Mouse (Mus musculus): Measurements from ENCODE around the gene Acot2. TPM values are rescaled to one million over a fixed set of nuclear protein-coding genes. Genes with fewer than 3 reads are reported as not detected.
"Not testable (repeated sequence)": the region's sequence is repeated elsewhere in the genome, so short reads cannot be mapped to it uniquely, and the experiment has no call there.

Acot2 gene
- polyA plus RNA-seq, 1 experiment from 2014 or later, result 12.3 TPM

DNA sequence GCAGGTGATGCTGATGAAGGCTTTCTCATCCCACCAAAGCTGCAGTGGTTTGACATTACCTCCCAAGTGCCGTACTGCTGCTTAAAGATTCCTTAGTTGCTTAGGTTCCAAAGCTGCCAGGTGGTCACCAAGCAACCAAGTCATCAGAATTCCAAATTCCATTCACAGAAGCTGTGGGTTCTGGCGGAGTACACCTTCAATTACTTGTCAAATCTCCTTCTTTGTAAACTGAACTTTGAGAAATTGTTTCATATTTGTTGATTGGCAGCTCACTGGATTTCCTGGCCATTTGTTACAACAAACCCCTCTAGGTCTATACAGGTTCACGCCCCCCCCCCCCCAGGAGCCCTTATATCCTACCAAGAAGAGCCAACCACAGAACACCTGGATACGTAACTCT, 2.9 kb upstream of the Acot2 start, which contains the start of gene Heatr4:
Gene Heatr4 (minus strand): TSS at position 101 of the 400 bp plus-strand sequence.
- H3K4me1 ChIP-seq (ENCODE audit: control insufficient read depth, low read depth, low read length), result no peaks in the 10 kb centered on the region; the same call in 1 of the 2 replicates
- H3K4me3 ChIP-seq (ENCODE audit: low read depth, low read length), result no peak within 1 kb of the TSS
- no peaks in the 10 kb centered on the region for H3K27me3 ChIP-seq (ENCODE audit: control insufficient read depth, insufficient read depth, low read depth, low read length)
- H3K27ac ChIP-seq (ENCODE audit: low read length), result no peak within 1 kb of the TSS
- no peak for ATAC-seq (ENCODE audit: low read depth)
- H3K9me3 ChIP-seq (replicated peaks; ENCODE audit: control insufficient read depth, low read length), result no peaks in the 10 kb centered on the region
- H3K36me3 ChIP-seq (ENCODE audit: control insufficient read depth, insufficient read depth), result no peaks in the 10 kb centered on the region
- H3K9ac ChIP-seq (ENCODE audit: low read depth, low read length), result no peak within 1 kb of the TSS
- 63% methylated on average over 4 of the region's 4 CpGs for WGBS (ENCODE audit: insufficient replicate concordance)
- no peak within 1 kb of the TSS for H3K4me2 ChIP-seq (ENCODE audit: low read depth, low read length)

DNA sequence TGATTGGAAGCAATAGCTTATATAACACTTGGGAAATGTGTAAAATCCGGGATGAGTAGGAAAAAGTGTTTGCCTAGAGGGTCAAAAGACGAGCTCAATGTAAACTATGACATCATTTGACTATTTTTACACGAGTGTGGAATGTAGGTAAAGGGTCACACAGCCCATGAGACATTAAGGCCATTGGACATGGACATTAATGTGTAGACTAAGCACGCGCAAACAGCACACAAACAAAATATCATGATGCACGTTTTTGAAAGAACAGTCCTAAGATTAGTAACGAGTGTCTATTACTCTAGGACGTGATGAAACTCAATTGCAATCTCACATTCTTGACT, 449 bp upstream of the Acot2 start:
- Histone ChIP-seq H3K4me2 (ENCODE audit: low read depth, low read length) (peak overlapping the region; percentile 75), H3K36me3 (ENCODE audit: control insufficient read depth, insufficient read depth) (no peaks in the 10 kb centered on the region), H3K9me3 (replicated peaks; ENCODE audit: control insufficient read depth, low read length) (no peaks in the 10 kb centered on the region), H3K9ac (ENCODE audit: low read depth, low read length) (no peak overlapping the region), H3K4me1 (ENCODE audit: control insufficient read depth, low read depth, low read length) (no peaks in the 10 kb centered on the region; the same call in 1 of the 2 replicates), H3K27me3 (ENCODE audit: control insufficient read depth, insufficient read depth, low read depth, low read length) (no peaks in the 10 kb centered on the region), H3K27ac (ENCODE audit: low read length) (peak overlapping the region; percentile 77), H3K4me3 (ENCODE audit: low read depth, low read length) (peak overlapping the region; percentile 67)
- peak; percentile 71 for ATAC-seq (ENCODE audit: low read depth)
- WGBS (ENCODE audit: insufficient replicate concordance), result 22% methylated on average over 8 of the region's 8 CpGs

DNA sequence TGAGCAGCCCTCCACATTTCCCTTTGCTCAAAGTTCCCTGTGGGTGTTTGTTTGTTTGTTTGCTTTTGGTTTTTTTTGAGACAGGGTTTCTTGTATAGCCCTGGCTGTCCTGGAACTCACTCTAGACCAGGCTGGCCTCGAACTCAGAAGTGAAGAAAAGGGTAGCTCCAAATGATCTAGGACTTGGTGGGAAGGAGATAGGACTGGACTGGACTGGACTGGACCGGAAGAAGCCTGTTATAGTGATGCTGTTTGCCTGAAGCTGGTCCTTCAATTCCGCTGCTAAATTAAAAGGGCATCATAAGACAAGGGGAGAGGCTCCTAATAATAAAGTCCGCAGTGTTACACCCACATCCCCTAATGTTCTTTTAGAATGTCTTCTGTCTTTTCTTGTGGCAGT, 822 bp downstream of the Acot2 start:
- no peak for ATAC-seq (ENCODE audit: low read depth)
- Histone ChIP-seq H3K36me3 (ENCODE audit: control insufficient read depth, insufficient read depth) (no peaks in the 10 kb centered on the region), H3K4me1 (ENCODE audit: control insufficient read depth, low read depth, low read length) (no peaks in the 10 kb centered on the region; the same call in 1 of the 2 replicates), H3K27me3 (ENCODE audit: control insufficient read depth, insufficient read depth, low read depth, low read length) (no peaks in the 10 kb centered on the region), H3K9ac (ENCODE audit: low read depth, low read length) (peak overlapping the region; percentile 67), H3K27ac (ENCODE audit: low read length) (no peak overlapping the region; the same call in 1 of the 2 replicates), H3K9me3 (replicated peaks; ENCODE audit: control insufficient read depth, low read length) (no peaks in the 10 kb centered on the region), H3K4me2 (ENCODE audit: low read depth, low read length) (peak overlapping the region; percentile 75), H3K4me3 (ENCODE audit: low read depth, low read length) (peak overlapping the region; percentile 67)
- WGBS (ENCODE audit: insufficient replicate concordance), result 58% methylated on average over 4 of the region's 4 CpGs

DNA sequence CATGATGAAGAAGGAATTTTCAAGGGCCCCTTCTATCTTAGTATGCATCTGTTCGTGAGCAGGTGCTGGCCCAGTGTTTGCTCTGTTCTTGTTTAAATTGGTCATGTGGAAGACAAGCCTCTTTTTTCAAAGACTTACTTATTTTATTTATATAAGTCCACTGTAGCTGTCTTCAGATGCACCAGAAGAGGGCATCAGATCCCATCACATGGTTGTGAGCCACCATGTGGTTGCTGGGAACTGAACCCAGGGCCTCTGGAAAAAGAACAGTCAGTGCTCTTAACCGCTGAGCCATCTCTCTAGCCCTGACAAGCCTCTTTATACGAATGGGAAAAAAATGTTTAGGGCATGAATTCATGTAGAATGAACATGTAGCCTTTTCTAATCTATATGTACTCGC, 1.7 kb downstream of the Acot2 start:
- H3K4me2 ChIP-seq (ENCODE audit: low read depth, low read length), result no peak overlapping the region
- H3K4me3 ChIP-seq (ENCODE audit: low read depth, low read length), result no peak overlapping the region
- WGBS (ENCODE audit: insufficient replicate concordance), result 79% methylated on average over 4 of the region's 4 CpGs
- no peaks in the 10 kb centered on the region; the same call in 1 of the 2 replicates for H3K4me1 ChIP-seq (ENCODE audit: control insufficient read depth, low read depth, low read length)
- H3K27me3 ChIP-seq (ENCODE audit: control insufficient read depth, insufficient read depth, low read depth, low read length), result no peaks in the 10 kb centered on the region
- H3K27ac ChIP-seq (ENCODE audit: low read length), result no peak overlapping the region
- no peak overlapping the region for H3K9ac ChIP-seq (ENCODE audit: low read depth, low read length)
- ATAC-seq (ENCODE audit: low read depth), result no peak
- H3K9me3 ChIP-seq (replicated peaks; ENCODE audit: control insufficient read depth, low read length), result no peaks in the 10 kb centered on the region
- H3K36me3 ChIP-seq (ENCODE audit: control insufficient read depth, insufficient read depth), result no peaks in the 10 kb centered on the region; the same call in 1 of the 2 replicates

DNA sequence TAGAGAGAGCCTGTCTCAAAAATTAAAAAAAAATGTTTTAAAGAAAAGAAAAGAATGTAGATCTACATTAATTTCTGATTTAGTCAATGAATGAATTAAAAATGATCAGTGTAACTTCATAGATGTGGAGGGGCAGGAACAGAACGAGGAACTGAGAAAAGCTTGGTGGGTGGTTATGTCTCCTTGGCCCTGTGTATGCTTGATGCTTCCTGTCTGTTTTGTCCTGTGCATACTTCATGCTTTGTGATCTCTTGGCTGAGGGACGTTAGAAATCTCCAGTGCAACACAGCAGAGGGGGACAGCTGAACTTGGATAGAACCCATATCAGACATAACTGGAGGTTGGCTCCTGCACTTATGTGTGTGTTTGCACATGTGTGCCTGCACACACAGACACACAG, 9.6 kb downstream of the Acot2 start:
- no peak for ATAC-seq (ENCODE audit: low read depth)
- Histone ChIP-seq H3K4me3 (ENCODE audit: low read depth, low read length) (no peak overlapping the region), H3K36me3 (ENCODE audit: control insufficient read depth, insufficient read depth) (no peaks in the 10 kb centered on the region; the same call in 1 of the 2 replicates), H3K27ac (ENCODE audit: low read length) (no peak overlapping the region), H3K27me3 (ENCODE audit: control insufficient read depth, insufficient read depth, low read depth, low read length) (no peaks in the 10 kb centered on the region), H3K4me2 (ENCODE audit: low read depth, low read length) (no peak overlapping the region), H3K9ac (ENCODE audit: low read depth, low read length) (no peak overlapping the region), H3K4me1 (ENCODE audit: control insufficient read depth, low read depth, low read length) (no peaks in the 10 kb centered on the region), H3K9me3 (replicated peaks; ENCODE audit: control insufficient read depth, low read length) (0 out of 2 replicates have a peak, but pooled peaks cover 3% of the 10 kb centered on the region)
- 28% methylated on average over 2 of the region's 2 CpGs for WGBS (ENCODE audit: insufficient replicate concordance)

DNA sequence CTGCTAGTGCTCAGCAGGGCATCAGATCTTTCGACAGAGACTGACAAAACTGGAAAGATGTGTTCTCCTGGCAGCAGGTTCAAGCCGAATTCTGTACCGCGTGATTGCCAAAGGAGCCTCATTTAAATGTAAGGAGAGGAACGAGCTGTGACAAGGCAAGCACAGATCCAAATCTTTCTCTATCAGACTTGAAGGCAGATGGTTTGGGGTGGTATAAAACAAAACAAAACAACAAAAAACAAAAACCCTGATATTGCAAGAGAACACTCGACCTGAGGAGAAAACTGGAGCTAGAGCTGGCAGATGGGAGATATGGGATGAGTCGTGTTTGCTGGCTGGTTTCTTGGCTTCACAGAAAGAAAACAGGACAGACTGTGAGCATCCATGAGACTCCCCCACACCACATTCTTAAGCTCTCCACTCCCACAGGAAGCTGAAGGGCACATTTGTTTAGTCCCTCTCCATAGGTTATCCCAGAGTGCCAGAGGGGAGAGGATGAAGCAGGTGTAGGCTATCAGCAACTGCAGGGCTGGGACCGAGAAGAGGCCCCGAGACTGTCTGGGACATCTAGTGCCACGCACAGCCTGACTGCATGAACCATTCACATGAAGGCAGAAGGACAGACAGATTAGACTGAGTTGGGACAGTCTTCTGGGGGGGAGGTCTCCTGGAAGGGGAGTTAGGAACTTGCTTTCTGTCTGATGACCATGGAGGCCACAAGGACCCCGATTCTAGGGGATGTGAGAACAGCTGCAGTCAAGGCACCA, 10.9 kb downstream of the Acot2 start:
- no peak overlapping the region for H3K9ac ChIP-seq (ENCODE audit: low read depth, low read length)
- 44% methylated on average over 11 of the region's 11 CpGs for WGBS (ENCODE audit: insufficient replicate concordance)
- peak; percentile 20; the same call in 1 of the 2 replicates for ATAC-seq (ENCODE audit: low read depth)

DNA sequence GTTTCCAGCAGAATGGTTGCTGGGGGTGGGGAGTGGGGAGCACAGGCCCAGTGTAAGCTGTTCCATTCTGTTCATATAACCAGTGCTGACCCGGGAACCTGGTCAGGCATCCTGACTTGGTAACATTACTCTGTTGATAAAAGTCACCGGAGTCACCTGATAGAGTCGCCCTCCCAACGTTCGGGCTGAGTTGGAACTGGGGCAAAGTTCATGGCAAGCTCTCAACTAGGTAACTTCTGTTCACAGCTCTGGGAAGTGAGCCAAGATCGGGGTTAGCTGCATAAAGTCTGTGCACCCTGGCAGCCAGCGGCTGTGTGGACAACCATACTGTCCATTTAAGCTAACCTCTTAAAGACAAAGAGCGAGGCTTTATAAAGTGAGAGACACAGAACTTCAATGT, 11.6 kb downstream of the Acot2 start:
- H3K36me3 ChIP-seq (ENCODE audit: control insufficient read depth, insufficient read depth); H3K4me1 ChIP-seq (ENCODE audit: control insufficient read depth, low read depth, low read length); H3K9ac ChIP-seq (ENCODE audit: low read depth, low read length); H3K4me3 ChIP-seq (ENCODE audit: low read depth, low read length); H3K9me3 ChIP-seq (replicated peaks; ENCODE audit: control insufficient read depth, low read length); H3K4me2 ChIP-seq (ENCODE audit: low read depth, low read length); H3K27me3 ChIP-seq (ENCODE audit: control insufficient read depth, insufficient read depth, low read depth, low read length): not testable (repeated sequence)
- 0 out of 2 replicates have a peak overlapping the region, but pooled peaks have one; percentile 28 for H3K27ac ChIP-seq (ENCODE audit: low read length)
- peak; percentile 92 for ATAC-seq (ENCODE audit: low read depth)
- 50% methylated on average over 8 of the region's 8 CpGs for WGBS (ENCODE audit: insufficient replicate concordance)

More for the DNA sequence above, 10.9 kb downstream of the Acot2 start:
- Histone ChIP-seq H3K27me3 (ENCODE audit: control insufficient read depth, insufficient read depth, low read depth, low read length) (no peaks in the 10 kb centered on the region), H3K4me3 (ENCODE audit: low read depth, low read length) (no peak overlapping the region), H3K27ac (ENCODE audit: low read length) (no peak overlapping the region), H3K36me3 (ENCODE audit: control insufficient read depth, insufficient read depth) (no peaks in the 10 kb centered on the region; the same call in 1 of the 2 replicates), H3K4me2 (ENCODE audit: low read depth, low read length) (no peak overlapping the region), H3K4me1 (ENCODE audit: control insufficient read depth, low read depth, low read length) (no peaks in the 10 kb centered on the region), H3K9me3 (replicated peaks; ENCODE audit: control insufficient read depth, low read length) (0 out of 2 replicates have a peak, but pooled peaks cover 3% of the 10 kb centered on the region)

DNA sequence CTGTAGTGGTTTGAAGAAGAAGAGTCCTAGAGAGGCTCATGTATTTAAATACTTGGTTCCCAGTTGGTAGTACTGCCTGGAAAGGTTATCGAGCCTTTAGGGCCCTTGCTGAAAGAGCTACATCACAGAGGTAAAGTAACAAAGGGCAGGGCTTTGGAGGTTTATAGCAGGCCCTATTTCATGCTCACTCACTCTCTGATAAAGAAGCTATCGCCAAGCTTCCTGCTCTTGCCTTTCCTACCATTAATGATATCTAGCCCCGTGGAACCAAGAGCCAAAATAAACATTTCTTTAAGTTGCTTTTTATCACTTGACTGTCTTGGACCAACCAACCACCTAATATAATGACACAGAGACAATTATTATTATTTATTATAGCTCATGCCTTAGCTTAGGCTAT, 12.8 kb downstream of the Acot2 start:
- no peak overlapping the region for H3K4me2 ChIP-seq (ENCODE audit: low read depth, low read length)
- WGBS (ENCODE audit: insufficient replicate concordance), result 51% methylated on average over 3 of the region's 3 CpGs
- H3K27ac ChIP-seq (ENCODE audit: low read length), result no peak overlapping the region
- H3K36me3 ChIP-seq (ENCODE audit: control insufficient read depth, insufficient read depth), result no peaks in the 10 kb centered on the region
- H3K27me3 ChIP-seq (ENCODE audit: control insufficient read depth, insufficient read depth, low read depth, low read length), result no peaks in the 10 kb centered on the region
- no peak overlapping the region for H3K4me3 ChIP-seq (ENCODE audit: low read depth, low read length)
- H3K4me1 ChIP-seq (ENCODE audit: control insufficient read depth, low read depth, low read length), result no peaks in the 10 kb centered on the region
- H3K9ac ChIP-seq (ENCODE audit: low read depth, low read length), result no peak overlapping the region
- 0 out of 2 replicates have a peak, but pooled peaks cover 3% of the 10 kb centered on the region for H3K9me3 ChIP-seq (replicated peaks; ENCODE audit: control insufficient read depth, low read length)
- ATAC-seq (ENCODE audit: low read depth), result no peak

DNA sequence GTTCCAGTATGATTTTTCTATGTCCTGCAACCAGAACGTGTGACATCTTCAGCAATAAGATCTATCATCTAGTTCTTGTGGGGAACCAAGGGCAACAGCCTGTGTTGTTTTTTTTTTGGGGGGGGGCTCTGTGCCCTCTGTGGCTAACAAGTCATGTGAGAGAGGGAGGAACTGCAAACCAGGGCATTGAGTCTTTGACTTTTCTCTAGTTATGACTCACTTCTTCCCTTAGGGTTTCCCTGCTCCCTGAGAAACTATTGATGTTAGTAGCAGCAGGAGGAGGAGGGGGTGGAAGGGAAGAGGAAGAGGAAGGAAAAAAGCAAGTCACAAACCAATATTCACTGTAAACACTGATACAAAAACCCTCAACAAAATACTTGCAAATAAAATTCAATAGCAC, 16.2 kb downstream of the Acot2 start:
- no peak overlapping the region for H3K27ac ChIP-seq (ENCODE audit: low read length)
- H3K36me3 ChIP-seq (ENCODE audit: control insufficient read depth, insufficient read depth), result no peaks in the 10 kb centered on the region
- 56% methylated on average over 1 of the region's 1 CpGs for WGBS (ENCODE audit: insufficient replicate concordance)
- ATAC-seq (ENCODE audit: low read depth), result no peak
- H3K27me3 ChIP-seq (ENCODE audit: control insufficient read depth, insufficient read depth, low read depth, low read length), result peaks cover 3% of the 10 kb centered on the region
- H3K4me3 ChIP-seq (ENCODE audit: low read depth, low read length), result no peak overlapping the region
- no peaks in the 10 kb centered on the region; the same call in 1 of the 2 replicates for H3K4me1 ChIP-seq (ENCODE audit: control insufficient read depth, low read depth, low read length)
- H3K4me2 ChIP-seq (ENCODE audit: low read depth, low read length), result no peak overlapping the region
- H3K9ac ChIP-seq (ENCODE audit: low read depth, low read length), result no peak overlapping the region
- 0 out of 2 replicates have a peak, but pooled peaks cover 3% of the 10 kb centered on the region for H3K9me3 ChIP-seq (replicated peaks; ENCODE audit: control insufficient read depth, low read length)
